Mouse (Mus musculus): ENCODE measurements at regions not wholly inside any gene's neighbourhood (a gene's known extent, or its start where the extent isn't known, plus 50 kb on each side); places are given as distances from the start of the nearest gene placed in this dataset.

DNA sequence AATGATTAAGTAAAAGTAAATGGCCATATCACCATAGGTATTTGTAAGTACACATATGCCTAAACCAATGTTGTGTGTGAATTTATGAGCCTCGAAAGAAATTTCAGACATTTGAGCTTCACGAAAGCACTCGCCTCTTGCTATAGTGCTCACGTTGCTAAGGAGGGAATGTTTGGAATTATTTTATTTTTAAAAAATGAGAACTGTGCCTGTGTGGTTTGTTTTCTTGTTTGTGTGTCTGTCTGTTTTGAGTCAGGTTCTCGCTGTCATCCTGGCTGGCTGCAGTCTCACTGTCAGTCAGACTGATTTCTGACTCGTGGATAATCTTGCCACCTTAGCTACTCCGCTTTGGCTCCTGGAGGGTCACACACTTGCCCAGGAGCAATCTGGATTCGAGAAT, 180.7 kb upstream of the Arglu1 start:
- H3K27ac ChIP-seq (ENCODE audit: low read depth, low read length): no peak overlapping the region
- DNase-seq (ENCODE audit: low spot score): no peak
- no peaks in the 10 kb centered on the region; the same call in 1 of the 2 replicates for H3K9me3 ChIP-seq (ENCODE audit: control insufficient read depth, low read length)
- no peak overlapping the region for H3K9ac ChIP-seq (ENCODE audit: low read length)
- no peaks in the 10 kb centered on the region for H3K36me3 ChIP-seq (ENCODE audit: control insufficient read depth, insufficient read depth, low read length)
- H3K4me2 ChIP-seq (ENCODE audit: low read depth, low read length, severe bottlenecking): no peak overlapping the region
- WGBS: 38% methylated on average over 8 of the region's 8 CpGs
- peaks cover 6% of the 10 kb centered on the region; the same call in 1 of the 2 replicates for H3K4me1 ChIP-seq (replicated peaks; ENCODE audit: control insufficient read depth, insufficient read depth, low read length)
- H3K27me3 ChIP-seq (ENCODE audit: control insufficient read depth, insufficient read depth, low read length): peaks cover 31% of the 10 kb centered on the region
- H3K4me3 ChIP-seq (ENCODE audit: low read depth, low read length): no peak overlapping the region
- ATAC-seq (replicated peaks; ENCODE audit: low FRiP score): no peak

DNA sequence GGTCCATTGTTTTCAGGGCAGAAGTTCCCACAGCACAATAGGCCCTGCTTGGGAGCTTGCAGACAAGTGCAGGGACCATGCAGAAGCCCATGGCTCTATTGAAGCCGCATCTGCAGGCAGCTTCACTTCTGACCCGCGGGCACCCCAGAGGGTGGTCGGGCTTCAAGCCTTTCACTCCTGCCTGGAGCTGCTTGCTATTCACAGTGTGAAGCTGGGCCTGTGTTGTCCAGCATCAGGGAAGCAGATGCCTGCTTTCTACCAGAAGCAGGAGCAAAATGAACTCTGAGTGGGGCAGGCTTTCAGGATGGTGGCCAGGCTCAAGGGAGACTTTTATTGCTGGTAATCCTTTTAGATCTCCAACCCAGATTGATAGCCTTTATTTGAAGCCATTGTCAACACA, 180.2 kb upstream of the Arglu1 start:
- Histone ChIP-seq H3K9me3 (ENCODE audit: control insufficient read depth, low read length) (no peaks in the 10 kb centered on the region; the same call in 1 of the 2 replicates), H3K9ac (ENCODE audit: low read length) (no peak overlapping the region; the same call in 1 of the 2 replicates), H3K36me3 (ENCODE audit: control insufficient read depth, insufficient read depth, low read length) (no peaks in the 10 kb centered on the region), H3K4me1 (replicated peaks; ENCODE audit: control insufficient read depth, insufficient read depth, low read length) (peaks cover 6% of the 10 kb centered on the region; the same call in 1 of the 2 replicates), H3K27ac (ENCODE audit: low read depth, low read length) (no peak overlapping the region), H3K27me3 (ENCODE audit: control insufficient read depth, insufficient read depth, low read length) (peaks cover 31% of the 10 kb centered on the region), H3K4me3 (ENCODE audit: low read depth, low read length) (no peak overlapping the region), H3K4me2 (ENCODE audit: low read depth, low read length, severe bottlenecking) (no peak overlapping the region)
- DNase-seq (ENCODE audit: low spot score): peak; percentile 70
- ATAC-seq (replicated peaks; ENCODE audit: low FRiP score): peak; percentile 70
- WGBS: 1% methylated on average over 4 of the region's 4 CpGs

DNA sequence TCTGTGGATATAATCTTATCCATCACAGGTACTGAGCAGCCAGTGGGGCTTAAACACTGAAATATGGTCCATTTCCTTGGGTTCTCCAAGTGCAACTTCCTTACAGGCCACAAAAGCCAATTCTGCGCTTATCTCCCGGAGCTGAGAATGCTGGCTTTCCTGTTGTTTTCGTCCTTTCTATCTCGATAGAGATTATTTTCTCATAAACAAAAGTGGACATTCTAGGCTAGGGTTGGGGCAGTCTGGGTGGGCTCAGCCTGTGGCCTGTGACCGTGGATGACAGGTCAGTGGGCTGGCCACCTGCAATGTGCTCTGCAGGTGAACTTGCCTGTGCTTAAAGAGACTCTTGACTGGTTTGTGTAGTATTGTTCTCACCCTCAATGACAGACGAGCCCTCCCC, 179.0 kb upstream of the Arglu1 start:
- peaks cover 31% of the 10 kb centered on the region for H3K27me3 ChIP-seq (ENCODE audit: control insufficient read depth, insufficient read depth, low read length)

DNA sequence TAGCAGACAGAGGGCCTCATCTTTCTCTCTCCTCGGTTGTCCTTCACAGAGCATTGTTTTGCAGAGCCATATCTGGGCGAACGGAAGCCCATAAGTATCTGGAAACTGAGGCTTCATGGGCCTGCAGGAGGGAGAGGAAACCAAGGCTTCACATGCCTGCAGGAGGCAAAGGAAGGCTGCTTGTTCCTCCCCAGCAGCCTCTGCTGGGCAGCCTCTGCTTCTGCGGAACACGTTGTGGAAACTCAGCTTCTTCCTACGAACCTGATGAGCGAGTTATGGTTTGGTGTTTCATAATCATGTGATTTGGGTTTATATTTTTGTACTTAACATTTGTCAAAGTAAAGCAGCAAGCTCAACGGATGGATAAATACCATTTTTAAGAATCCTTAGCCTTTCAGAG, 177.6 kb upstream of the Arglu1 start:
- no peak overlapping the region for H3K9ac ChIP-seq (ENCODE audit: low read length)
- peaks cover 6% of the 10 kb centered on the region; the same call in 1 of the 2 replicates for H3K4me1 ChIP-seq (replicated peaks; ENCODE audit: control insufficient read depth, insufficient read depth, low read length)
- ATAC-seq (replicated peaks; ENCODE audit: low FRiP score): no peak
- 63% methylated on average over 8 of the region's 8 CpGs for WGBS
- no peaks in the 10 kb centered on the region for H3K9me3 ChIP-seq (ENCODE audit: control insufficient read depth, low read length)
- H3K27ac ChIP-seq (ENCODE audit: low read depth, low read length): no peak overlapping the region
- H3K4me2 ChIP-seq (ENCODE audit: low read depth, low read length, severe bottlenecking): no peak overlapping the region
- no peak for DNase-seq (ENCODE audit: low spot score)
- no peak overlapping the region for H3K4me3 ChIP-seq (ENCODE audit: low read depth, low read length)
- peaks cover 25% of the 10 kb centered on the region for H3K27me3 ChIP-seq (ENCODE audit: control insufficient read depth, insufficient read depth, low read length)
- no peaks in the 10 kb centered on the region for H3K36me3 ChIP-seq (ENCODE audit: control insufficient read depth, insufficient read depth, low read length)

More for the DNA sequence above, 179.0 kb upstream of the Arglu1 start:
- ATAC-seq (replicated peaks; ENCODE audit: low FRiP score): no peak
- 45% methylated on average over 6 of the region's 6 CpGs for WGBS
- Histone ChIP-seq H3K9ac (ENCODE audit: low read length) (no peak overlapping the region), H3K9me3 (ENCODE audit: control insufficient read depth, low read length) (no peaks in the 10 kb centered on the region; the same call in 1 of the 2 replicates), H3K4me1 (replicated peaks; ENCODE audit: control insufficient read depth, insufficient read depth, low read length) (peaks cover 6% of the 10 kb centered on the region; the same call in 1 of the 2 replicates), H3K27ac (ENCODE audit: low read depth, low read length) (no peak overlapping the region), H3K4me3 (ENCODE audit: low read depth, low read length) (no peak overlapping the region), H3K4me2 (ENCODE audit: low read depth, low read length, severe bottlenecking) (no peak overlapping the region), H3K36me3 (ENCODE audit: control insufficient read depth, insufficient read depth, low read length) (no peaks in the 10 kb centered on the region)
- DNase-seq (ENCODE audit: low spot score): no peak

DNA sequence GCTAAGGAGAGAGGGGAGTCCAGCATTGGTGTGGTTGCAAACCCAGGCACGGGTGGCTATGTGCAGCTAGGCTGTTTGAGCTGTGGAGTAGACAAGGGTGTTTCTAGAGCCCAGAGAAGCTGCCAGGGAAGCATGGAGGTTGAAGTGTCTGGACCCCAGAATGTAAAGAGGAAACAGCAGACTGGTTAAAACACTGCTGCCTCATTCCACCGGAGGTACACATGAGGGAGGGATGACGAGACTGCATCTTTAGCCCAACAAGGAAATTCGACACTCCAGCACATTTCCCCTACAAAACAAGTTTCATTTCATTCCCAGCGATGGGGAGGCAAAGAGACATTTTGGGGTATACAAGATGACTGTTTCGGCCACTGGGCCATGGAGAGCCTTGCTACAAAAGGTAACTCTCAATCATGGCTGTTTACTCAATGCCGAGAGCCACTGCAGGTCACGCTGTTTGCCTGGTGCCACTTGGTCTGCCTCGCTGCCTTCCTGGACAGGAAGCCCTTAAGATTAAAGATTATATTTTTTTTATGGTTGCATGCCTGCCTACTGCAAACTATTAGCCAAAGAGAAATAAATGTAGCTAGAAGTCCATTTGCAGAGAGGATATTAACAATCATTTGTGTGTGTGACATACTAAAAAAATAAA, 176.9 kb upstream of the Arglu1 start:
- H3K4me3 ChIP-seq (ENCODE audit: low read depth, low read length): no peak overlapping the region
- no peak for ATAC-seq (replicated peaks; ENCODE audit: low FRiP score)
- 74% methylated on average over 9 of the region's 9 CpGs for WGBS
- no peak for DNase-seq (ENCODE audit: low spot score)
- no peaks in the 10 kb centered on the region for H3K9me3 ChIP-seq (ENCODE audit: control insufficient read depth, low read length)
- H3K4me1 ChIP-seq (replicated peaks; ENCODE audit: control insufficient read depth, insufficient read depth, low read length): peaks cover 6% of the 10 kb centered on the region; the same call in 1 of the 2 replicates
- H3K27ac ChIP-seq (ENCODE audit: low read depth, low read length): no peak overlapping the region
- H3K4me2 ChIP-seq (ENCODE audit: low read depth, low read length, severe bottlenecking): no peak overlapping the region
- H3K36me3 ChIP-seq (ENCODE audit: control insufficient read depth, insufficient read depth, low read length): no peaks in the 10 kb centered on the region
- H3K27me3 ChIP-seq (ENCODE audit: control insufficient read depth, insufficient read depth, low read length): peaks cover 20% of the 10 kb centered on the region
- H3K9ac ChIP-seq (ENCODE audit: low read length): no peak overlapping the region

DNA sequence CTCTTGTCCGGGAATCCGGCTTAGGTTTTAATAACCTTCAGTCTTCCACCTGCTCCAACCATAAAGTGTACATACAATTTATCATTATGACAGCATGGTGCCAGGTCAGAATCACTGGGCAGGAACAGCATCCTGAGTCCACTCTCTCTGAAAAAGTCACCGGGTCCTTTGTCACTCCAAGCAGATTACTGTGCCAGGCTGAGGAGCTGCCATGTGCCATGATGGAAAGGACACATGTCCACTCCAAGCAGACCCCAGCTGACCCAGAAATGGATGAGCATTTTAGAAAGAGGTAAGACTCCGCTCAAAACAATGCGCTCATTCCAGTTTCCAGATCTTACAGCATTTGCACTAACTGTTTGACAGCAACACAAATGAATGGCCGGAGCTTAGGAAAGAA, 172.4 kb upstream of the Arglu1 start:
- Histone ChIP-seq H3K4me3 (ENCODE audit: low read depth, low read length) (no peak overlapping the region), H3K27me3 (ENCODE audit: control insufficient read depth, insufficient read depth, low read length) (peaks cover 7% of the 10 kb centered on the region), H3K9ac (ENCODE audit: low read length) (no peak overlapping the region), H3K4me2 (ENCODE audit: low read depth, low read length, severe bottlenecking) (no peak overlapping the region), H3K4me1 (replicated peaks; ENCODE audit: control insufficient read depth, insufficient read depth, low read length) (no peaks in the 10 kb centered on the region; the same call in 1 of the 2 replicates), H3K36me3 (ENCODE audit: control insufficient read depth, insufficient read depth, low read length) (no peaks in the 10 kb centered on the region), H3K9me3 (ENCODE audit: control insufficient read depth, low read length) (no peaks in the 10 kb centered on the region), H3K27ac (ENCODE audit: low read depth, low read length) (no peak overlapping the region)
- 95% methylated on average over 6 of the region's 6 CpGs for WGBS
- DNase-seq (ENCODE audit: low spot score): no peak
- no peak for ATAC-seq (replicated peaks; ENCODE audit: low FRiP score)

DNA sequence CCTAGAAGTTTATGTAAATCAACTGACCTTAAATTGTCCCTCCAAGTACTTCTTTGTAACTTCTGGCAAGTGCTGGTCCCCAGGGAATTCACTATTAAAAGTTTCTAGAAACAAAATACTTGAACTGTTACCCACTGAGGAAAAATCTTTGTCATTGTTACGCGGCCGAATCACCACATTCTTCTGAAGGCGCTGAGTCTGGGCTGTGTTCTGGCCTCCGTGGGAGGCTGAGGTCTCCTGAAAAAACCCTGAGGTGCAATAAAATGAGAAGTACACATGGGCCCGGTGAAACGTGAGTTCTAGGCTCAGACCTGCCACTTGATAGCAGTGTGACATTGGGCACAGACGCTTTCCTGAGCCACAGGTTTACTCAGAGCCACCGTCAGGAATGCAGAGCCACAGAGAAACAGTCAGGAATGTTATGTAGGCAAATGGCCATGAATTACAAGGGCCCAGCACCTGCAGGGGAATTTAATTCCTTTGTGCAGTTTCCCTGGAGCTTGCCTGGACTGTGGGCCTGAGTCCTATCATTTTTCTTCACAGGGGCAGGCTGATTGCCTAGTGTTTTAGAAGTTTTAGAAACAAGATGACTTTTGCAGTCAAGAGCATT, 171.1 kb upstream of the Arglu1 start:
- Histone ChIP-seq H3K27ac (ENCODE audit: low read depth, low read length) (no peak overlapping the region), H3K4me3 (ENCODE audit: low read depth, low read length) (no peak overlapping the region), H3K4me1 (replicated peaks; ENCODE audit: control insufficient read depth, insufficient read depth, low read length) (no peaks in the 10 kb centered on the region), H3K27me3 (ENCODE audit: control insufficient read depth, insufficient read depth, low read length) (no peaks in the 10 kb centered on the region), H3K36me3 (ENCODE audit: control insufficient read depth, insufficient read depth, low read length) (no peaks in the 10 kb centered on the region), H3K4me2 (ENCODE audit: low read depth, low read length, severe bottlenecking) (no peak overlapping the region), H3K9me3 (ENCODE audit: control insufficient read depth, low read length) (no peaks in the 10 kb centered on the region), H3K9ac (ENCODE audit: low read length) (no peak overlapping the region)
- WGBS: 64% methylated on average over 9 of the region's 9 CpGs
- DNase-seq (ENCODE audit: low spot score) (no peak), ATAC-seq (replicated peaks; ENCODE audit: low FRiP score) (no peak)

DNA sequence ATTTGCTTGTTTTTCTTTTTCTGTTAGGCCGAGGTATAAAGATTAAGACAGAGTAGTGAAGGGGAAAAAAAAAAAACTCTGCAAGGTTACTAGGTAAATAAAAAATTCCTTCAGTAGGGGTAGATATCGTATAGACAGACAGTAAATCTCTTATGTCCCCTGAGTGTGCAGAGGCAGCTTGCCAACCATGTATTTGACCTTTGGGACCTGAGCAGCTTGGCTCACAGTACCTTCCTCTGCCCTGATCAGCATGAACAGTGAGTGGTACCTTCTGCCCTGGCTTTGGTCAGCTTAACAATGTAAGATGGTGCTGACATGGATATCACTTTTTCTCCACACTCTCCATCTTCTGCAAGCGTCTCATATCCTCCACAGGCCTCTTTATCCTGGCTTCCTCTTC, 168.3 kb upstream of the Arglu1 start:
- ATAC-seq (replicated peaks; ENCODE audit: low FRiP score) (no peak), DNase-seq (ENCODE audit: low spot score) (no peak)
- Histone ChIP-seq H3K4me1 (replicated peaks; ENCODE audit: control insufficient read depth, insufficient read depth, low read length) (no peaks in the 10 kb centered on the region), H3K4me3 (ENCODE audit: low read depth, low read length) (no peak overlapping the region), H3K27ac (ENCODE audit: low read depth, low read length) (no peak overlapping the region), H3K27me3 (ENCODE audit: control insufficient read depth, insufficient read depth, low read length) (no peaks in the 10 kb centered on the region), H3K9me3 (ENCODE audit: control insufficient read depth, low read length) (no peaks in the 10 kb centered on the region), H3K36me3 (ENCODE audit: control insufficient read depth, insufficient read depth, low read length) (no peaks in the 10 kb centered on the region), H3K9ac (ENCODE audit: low read length) (no peak overlapping the region), H3K4me2 (ENCODE audit: low read depth, low read length, severe bottlenecking) (no peak overlapping the region)
- 81% methylated on average over 3 of the region's 3 CpGs for WGBS
